Mouse (Mus musculus): ENCODE results near the gene Galns. TPM values are rescaled to one million over a fixed set of nuclear protein-coding genes. Genes with fewer than 3 reads are reported as not detected.

Galns gene
- polyA plus RNA-seq, 1 experiment from 2014 or later: 12.5 TPM

DNA sequence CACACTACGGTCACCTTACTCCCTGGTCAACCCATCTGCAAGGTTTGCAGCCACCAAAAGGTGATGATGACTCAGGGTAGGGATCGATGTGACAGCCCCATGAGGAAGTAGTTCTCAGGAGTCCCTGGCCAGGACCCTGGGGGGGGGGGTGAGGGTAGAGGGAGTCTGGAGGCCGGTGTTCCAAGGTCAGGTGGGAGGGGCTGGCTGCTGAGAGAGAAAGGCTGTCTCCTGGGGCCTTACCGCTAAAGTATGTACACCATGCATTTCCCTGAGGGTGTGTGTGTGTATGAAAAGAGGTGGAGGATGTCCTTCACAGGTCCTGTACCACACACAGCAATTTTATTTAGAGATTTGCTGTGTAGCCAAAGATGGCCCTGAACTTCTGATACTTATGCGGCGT, 41.4 kb upstream of the Galns start:
- Histone ChIP-seq H3K4me1 (ENCODE audit: insufficient read depth) (peaks cover 17% of the 10 kb centered on the region), H3K4me3 (ENCODE audit: low read depth, low read length) (no peak overlapping the region), H3K9ac (no peak overlapping the region), H3K27me3 (ENCODE audit: insufficient read depth, low read length) (no peaks in the 10 kb centered on the region), H3K27ac (ENCODE audit: low read depth) (no peak overlapping the region), H3K4me2 (no peak overlapping the region), H3K36me3 (ENCODE audit: insufficient read depth) (0 out of 2 replicates have a peak, but pooled peaks cover 3% of the 10 kb centered on the region), H3K9me3 (ENCODE audit: low read depth, low read length) (no peaks in the 10 kb centered on the region)
- DNase-seq (no peak), ATAC-seq (ENCODE audit: insufficient read depth) (no peak)
- TF ChIP-seq CTCF (IDR thresholded peaks at IDR 0.05; ENCODE audit: low read depth): no peak
- WGBS: 53% methylated on average over 6 of the region's 6 CpGs

DNA sequence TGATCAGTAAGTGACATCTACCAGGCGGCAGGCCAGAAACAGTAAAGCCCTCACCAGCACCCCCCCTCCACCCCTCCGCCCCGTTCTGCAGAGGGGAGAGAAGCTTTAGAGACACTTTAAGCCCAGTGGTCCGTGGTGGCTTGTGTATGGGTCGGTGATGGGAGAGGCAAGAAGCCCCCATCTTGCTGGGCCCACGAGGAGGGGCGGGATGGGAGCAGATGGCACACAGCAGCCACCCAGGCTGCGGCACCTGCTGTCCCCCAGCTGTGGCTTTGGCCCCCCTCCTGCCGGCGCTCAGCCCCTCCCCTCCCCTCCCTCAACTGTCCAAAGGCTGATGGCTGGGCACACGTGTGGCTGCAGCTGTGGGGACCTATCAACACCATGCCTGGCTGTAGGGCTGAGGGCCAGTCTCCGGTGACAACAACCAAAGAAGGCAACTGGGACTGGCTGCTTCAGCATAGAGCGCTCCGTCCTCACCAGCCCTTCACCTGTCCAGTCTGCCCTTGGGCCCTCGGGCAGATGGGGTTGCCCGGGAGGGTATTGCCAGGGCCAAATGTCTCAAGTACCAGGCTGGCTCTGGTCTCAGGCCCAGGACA, 40.2 kb upstream of the Galns start:
- no peak overlapping the region for H3K4me3 ChIP-seq (ENCODE audit: low read depth, low read length)
- no peak for DNase-seq
- H3K27me3 ChIP-seq (ENCODE audit: insufficient read depth, low read length): no peaks in the 10 kb centered on the region
- WGBS: 70% methylated on average over 16 of the region's 16 CpGs
- H3K4me2 ChIP-seq: no peak overlapping the region
- H3K9me3 ChIP-seq (ENCODE audit: low read depth, low read length): no peaks in the 10 kb centered on the region
- H3K4me1 ChIP-seq (ENCODE audit: insufficient read depth): peaks cover 17% of the 10 kb centered on the region
- 0 out of 2 replicates have a peak, but pooled peaks cover 3% of the 10 kb centered on the region for H3K36me3 ChIP-seq (ENCODE audit: insufficient read depth)
- H3K9ac ChIP-seq: no peak overlapping the region
- TF ChIP-seq CTCF (IDR thresholded peaks at IDR 0.05; ENCODE audit: low read depth): no peak
- no peak overlapping the region for H3K27ac ChIP-seq (ENCODE audit: low read depth)
- ATAC-seq (ENCODE audit: insufficient read depth): no peak

DNA sequence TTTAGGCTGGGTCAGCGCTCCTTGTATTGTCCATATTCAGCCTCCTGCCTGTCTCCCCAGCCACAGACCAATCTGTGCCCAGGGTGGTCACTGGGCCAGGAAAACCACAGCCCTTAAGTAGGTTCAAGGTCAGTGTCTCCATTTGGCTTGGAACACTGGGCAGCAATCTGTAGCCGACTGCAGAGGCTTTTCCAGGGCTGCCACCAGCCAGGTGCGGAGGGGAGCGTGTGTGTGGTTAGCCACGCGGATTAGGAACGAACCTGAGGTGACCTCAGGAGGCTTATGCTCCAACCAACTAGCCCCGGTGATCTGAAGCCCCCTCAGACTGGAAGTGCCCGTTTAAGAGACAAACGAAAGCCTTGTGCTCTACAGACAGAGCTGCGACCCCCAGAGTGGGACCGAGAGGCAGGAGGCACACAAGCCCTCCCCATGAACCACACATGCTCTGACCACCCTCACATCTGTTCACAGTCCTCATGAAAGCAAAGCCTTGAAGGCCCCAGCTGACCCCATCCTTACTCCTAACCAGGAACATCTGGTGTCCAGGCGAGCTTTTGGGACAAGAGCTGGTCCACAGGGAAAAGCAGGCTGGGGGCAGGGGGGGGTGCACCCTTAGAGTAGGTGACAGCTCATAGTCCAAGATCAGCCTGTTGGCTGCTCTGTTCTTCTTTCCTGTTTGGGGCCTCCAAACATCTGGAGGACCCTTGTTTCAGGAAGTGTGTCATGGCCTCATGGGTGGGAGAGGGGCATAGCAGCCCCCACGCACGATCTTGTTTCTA, 37.1 kb upstream of the Galns start:
- no peak for ATAC-seq (ENCODE audit: insufficient read depth)
- H3K27ac ChIP-seq (ENCODE audit: low read depth): no peak overlapping the region
- WGBS: 50% methylated on average over 15 of the region's 15 CpGs
- H3K36me3 ChIP-seq (ENCODE audit: insufficient read depth): 0 out of 2 replicates have a peak, but pooled peaks cover 3% of the 10 kb centered on the region
- H3K9ac ChIP-seq: no peak overlapping the region
- H3K27me3 ChIP-seq (ENCODE audit: insufficient read depth, low read length): no peaks in the 10 kb centered on the region; the same call in 1 of the 2 replicates
- H3K4me2 ChIP-seq: no peak overlapping the region
- TF ChIP-seq CTCF (IDR thresholded peaks at IDR 0.05; ENCODE audit: low read depth): no peak
- no peak for DNase-seq
- H3K4me1 ChIP-seq (ENCODE audit: insufficient read depth): no peaks in the 10 kb centered on the region
- no peak overlapping the region for H3K4me3 ChIP-seq (ENCODE audit: low read depth, low read length)
- H3K9me3 ChIP-seq (ENCODE audit: low read depth, low read length): no peaks in the 10 kb centered on the region

- H3K27ac ChIP-seq (ENCODE audit: low read depth): no peak overlapping the region
- H3K4me2 ChIP-seq: no peak overlapping the region
- DNase-seq (no peak), ATAC-seq (ENCODE audit: insufficient read depth) (no peak)
- 84% methylated on average over 16 of the region's 16 CpGs for WGBS
- H3K36me3 ChIP-seq (ENCODE audit: insufficient read depth): 0 out of 2 replicates have a peak, but pooled peaks cover 3% of the 10 kb centered on the region
- H3K4me1 ChIP-seq (ENCODE audit: insufficient read depth): 0 out of 2 replicates have a peak, but pooled peaks cover 3% of the 10 kb centered on the region
- H3K27me3 ChIP-seq (ENCODE audit: insufficient read depth, low read length): no peaks in the 10 kb centered on the region; the same call in 1 of the 2 replicates
- no peak for TF ChIP-seq CTCF (IDR thresholded peaks at IDR 0.05; ENCODE audit: low read depth)
- no peaks in the 10 kb centered on the region for H3K9me3 ChIP-seq (ENCODE audit: low read depth, low read length)
- H3K9ac ChIP-seq: no peak overlapping the region
- no peak overlapping the region for H3K4me3 ChIP-seq (ENCODE audit: low read depth, low read length)
Measured at GRCm38 (mm10) chr8:122646337-122646736, 35.1 kb upstream of the Galns start.

GRCm38 (mm10) chr8:122644175-122644954, 33.1 kb upstream of the Galns start:
- no peak for ATAC-seq (ENCODE audit: insufficient read depth)
- H3K9ac ChIP-seq: no peak overlapping the region
- WGBS: 60% methylated on average over 6 of the region's 6 CpGs

GRCm38 (mm10) chr8:122642071-122642470, 30.8 kb upstream of the Galns start:
- H3K4me1 ChIP-seq (ENCODE audit: insufficient read depth): peaks cover 12% of the 10 kb centered on the region
- no peak overlapping the region for H3K4me3 ChIP-seq (ENCODE audit: low read depth, low read length)
- no peak overlapping the region for H3K9ac ChIP-seq
- 50% methylated on average over 9 of the region's 9 CpGs for WGBS
- H3K27ac ChIP-seq (ENCODE audit: low read depth): no peak overlapping the region
- no peak for ATAC-seq (ENCODE audit: insufficient read depth)
- peak; percentile 47 for DNase-seq
- H3K36me3 ChIP-seq (ENCODE audit: insufficient read depth): no peaks in the 10 kb centered on the region
- H3K4me2 ChIP-seq: no peak overlapping the region
- no peak for TF ChIP-seq CTCF (IDR thresholded peaks at IDR 0.05; ENCODE audit: low read depth)
- H3K9me3 ChIP-seq (ENCODE audit: low read depth, low read length): no peaks in the 10 kb centered on the region
- H3K27me3 ChIP-seq (ENCODE audit: insufficient read depth, low read length): no peaks in the 10 kb centered on the region; the same call in 1 of the 2 replicates

More at GRCm38 (mm10) chr8:122644175-122644954, 33.1 kb upstream of the Galns start:
- H3K9me3 ChIP-seq (ENCODE audit: low read depth, low read length): no peaks in the 10 kb centered on the region
- H3K4me3 ChIP-seq (ENCODE audit: low read depth, low read length): no peak overlapping the region
- H3K4me1 ChIP-seq (ENCODE audit: insufficient read depth): peaks cover 7% of the 10 kb centered on the region
- H3K27ac ChIP-seq (ENCODE audit: low read depth): no peak overlapping the region
- TF ChIP-seq CTCF (IDR thresholded peaks at IDR 0.05; ENCODE audit: low read depth): no peak
- no peak overlapping the region for H3K4me2 ChIP-seq
- 0 out of 2 replicates have a peak, but pooled peaks cover 3% of the 10 kb centered on the region for H3K36me3 ChIP-seq (ENCODE audit: insufficient read depth)
- no peaks in the 10 kb centered on the region; the same call in 1 of the 2 replicates for H3K27me3 ChIP-seq (ENCODE audit: insufficient read depth, low read length)
- DNase-seq: no peak

Measured in lung, embryonic 14.5 days (tissue).